Mouse (Mus musculus): Measurements from ENCODE around the gene Vamp2.

Gene Vamp2

DNA sequence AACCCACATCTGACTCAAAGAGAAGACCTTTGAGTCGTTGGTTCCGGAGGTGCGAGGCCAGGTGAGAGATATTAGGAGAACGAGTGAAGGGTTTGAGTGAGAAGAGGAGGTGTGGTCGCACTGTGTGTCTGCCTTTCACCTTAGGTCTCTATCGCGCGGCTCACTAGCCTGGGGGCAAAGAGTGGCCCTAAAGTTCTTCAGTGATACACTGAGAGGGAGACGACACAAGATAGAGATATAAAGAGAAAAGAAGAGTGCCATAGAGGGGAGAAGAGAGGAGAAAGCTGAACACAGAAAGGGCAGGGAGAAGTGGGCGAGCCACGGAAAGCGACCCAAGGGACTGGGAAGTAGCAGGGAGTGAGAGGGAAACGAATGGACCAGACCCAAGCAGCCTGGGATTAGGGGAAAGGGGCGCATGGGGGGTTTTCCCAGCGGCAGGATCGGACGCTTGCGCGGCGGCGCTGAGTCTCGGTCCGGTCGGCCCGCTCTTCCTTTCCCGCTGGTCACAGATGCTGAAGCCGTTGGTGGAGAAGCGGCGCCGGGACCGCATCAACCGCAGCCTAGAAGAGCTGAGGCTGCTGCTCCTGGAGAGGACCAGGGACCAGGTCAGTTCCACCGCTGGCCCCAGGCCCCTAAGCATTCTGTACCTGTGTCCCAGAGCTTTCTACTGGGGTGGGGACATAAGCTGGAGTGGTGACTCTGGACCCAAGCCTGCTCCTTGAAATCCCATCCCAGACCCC, 32.9 kb downstream of the Vamp2 start:
- ChIA-PET POLR2A (interaction anchor here (0.6 to 19.2 kb wide), 40 partner anchors 10 to 460 kb away, joined by 3 to 269 read pairs (median 6); partner anchors contain the start of genes Borcs6 (in 2 of the 4), Per1 (in 2 of the 4), Tmem107 (in 1 of the 4) and Trp53 (in 1 of the 4)), CTCF (interaction anchor here (0.6 to 3.1 kb wide), 13 partner anchors 10 to 702 kb away, joined by 3 to 14 read pairs (median 4); partner anchors contain the start of genes Borcs6 (in 1 of the 4) and Per1 (in 1 of the 4))

DNA sequence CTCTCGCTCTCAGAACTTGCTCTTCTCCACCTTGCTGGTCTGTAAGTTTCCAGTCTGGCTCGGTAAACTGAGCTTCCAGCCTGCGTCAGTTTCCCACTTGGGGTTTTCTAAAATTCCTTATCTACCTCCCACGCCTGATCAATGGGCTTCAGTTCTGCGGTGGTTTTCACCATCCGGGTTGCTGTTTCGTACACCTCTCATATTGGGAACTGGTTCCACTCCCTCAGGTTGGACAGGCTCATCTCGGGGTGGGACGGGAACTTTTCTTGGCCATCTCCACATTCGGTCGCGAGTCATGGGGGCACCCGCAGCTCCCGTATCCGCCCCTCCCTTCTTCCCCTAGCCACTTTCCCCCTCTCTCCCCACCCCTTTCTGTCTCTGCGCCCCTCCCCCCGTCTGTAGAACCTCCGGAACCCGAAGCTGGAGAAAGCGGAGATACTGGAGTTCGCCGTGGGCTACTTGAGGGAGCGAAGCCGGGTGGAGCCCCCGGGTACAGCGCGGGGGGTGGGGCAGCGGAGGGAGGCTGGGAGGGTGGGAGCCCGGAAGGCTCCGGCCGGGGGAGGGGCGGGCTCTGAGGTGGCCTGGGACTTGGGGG, 33.5 kb downstream of the Vamp2 start:
- ChIA-PET CTCF (interaction anchor here (0.6 to 3.1 kb wide), 17 partner anchors 8 to 701 kb away, joined by 3 to 14 read pairs (median 4); partner anchors contain the start of genes Borcs6 (in 1 of the 4) and Per1 (in 1 of the 4)), POLR2A (interaction anchor here (0.6 to 19.2 kb wide), 49 partner anchors 9 to 1746 kb away, joined by 3 to 269 read pairs (median 5); partner anchors contain the start of genes Borcs6 (in 2 of the 4), Per1 (in 2 of the 4), Tmem107 (in 1 of the 4) and Trp53 (in 1 of the 4))

DNA sequence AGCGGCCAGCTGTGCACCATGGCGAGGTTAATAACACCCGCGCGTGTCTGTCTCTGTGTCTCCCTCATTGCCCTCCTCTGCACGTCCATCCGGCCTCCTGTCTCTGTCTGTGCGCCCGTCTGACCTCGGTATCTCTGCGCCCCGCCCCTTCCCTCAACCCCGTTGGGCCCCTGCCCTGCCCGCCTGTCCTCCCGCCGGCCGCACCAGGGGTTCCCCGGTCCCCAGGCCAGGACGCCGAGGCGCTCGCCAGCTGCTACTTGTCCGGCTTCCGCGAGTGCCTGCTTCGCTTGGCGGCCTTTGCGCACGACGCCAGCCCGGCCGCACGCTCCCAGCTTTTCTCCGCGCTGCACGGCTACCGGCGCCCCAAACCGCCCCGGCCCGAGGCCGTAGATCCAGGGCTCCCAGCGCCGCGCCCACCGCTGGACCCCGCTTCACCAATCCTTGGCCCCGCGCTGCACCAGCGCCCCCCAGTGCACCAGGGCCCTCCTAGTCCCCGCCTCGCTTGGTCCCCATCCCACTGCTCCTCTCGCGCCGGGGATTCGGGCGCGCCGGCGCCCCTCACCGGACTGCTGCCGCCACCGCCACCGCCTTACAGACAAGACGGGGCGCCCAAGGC, 34.2 kb downstream of the Vamp2 start, which contains the start of gene 9130213A22Rik:
9130213A22Rik (minus strand) TSS at position 254 of the 616 bp plus-strand sequence.
- ChIA-PET CTCF (interaction anchor here (0.5 to 3.1 kb wide), 14 partner anchors 9 to 701 kb away, joined by 3 to 14 read pairs (median 4); partner anchors contain the start of gene Borcs6 (in 1 of the 4)), POLR2A (interaction anchor here (0.6 to 19.2 kb wide), 45 partner anchors 9 to 1746 kb away, joined by 3 to 269 read pairs (median 6); partner anchors contain the start of genes Borcs6 (in 2 of the 4), Per1 (in 2 of the 4), Tmem107 (in 1 of the 4) and Trp53 (in 1 of the 4))

DNA sequence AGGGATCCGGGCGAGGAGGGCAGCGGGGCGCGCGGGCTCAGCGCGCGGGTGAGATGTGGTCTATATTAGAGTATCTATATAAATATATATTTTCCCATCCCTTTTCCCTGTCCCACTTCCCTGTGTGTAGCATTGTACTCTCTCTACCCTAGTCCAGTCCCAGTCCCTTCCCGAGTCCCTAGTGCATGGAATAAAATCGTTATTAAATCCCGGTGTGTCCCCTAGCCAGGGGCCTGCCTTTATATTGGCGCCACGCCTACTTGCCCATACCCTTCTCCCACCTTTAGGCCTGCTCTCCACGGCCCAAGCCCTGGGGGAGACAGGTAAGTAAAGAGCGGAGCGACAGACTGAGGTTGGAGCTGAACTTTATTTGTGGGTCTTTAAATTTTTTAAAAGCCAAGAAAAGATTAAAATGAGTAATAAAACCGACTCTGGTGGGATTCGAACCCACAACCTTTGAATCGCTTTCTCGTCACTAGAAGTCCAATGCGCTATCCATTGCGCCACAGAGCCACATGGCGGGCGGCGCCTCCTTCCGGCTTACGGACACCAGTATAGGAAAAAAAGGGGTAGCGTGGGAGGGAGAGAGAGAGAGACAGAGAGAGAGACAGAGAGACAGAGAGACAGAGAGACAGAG, 34.9 kb downstream of the Vamp2 start:
- ChIA-PET CTCF (interaction anchor here (0.5 to 3.1 kb wide), 9 partner anchors 11 to 214 kb away, joined by 3 to 14 read pairs (median 4); no protein-coding TSS in a partner anchor), POLR2A (interaction anchor here (0.6 to 19.2 kb wide), 33 partner anchors 10 to 584 kb away, joined by 3 to 269 read pairs (median 9); partner anchors contain the start of genes Borcs6 (in 2 of the 4), Per1 (in 2 of the 4) and Vamp2 (in 1 of the 4))

DNA sequence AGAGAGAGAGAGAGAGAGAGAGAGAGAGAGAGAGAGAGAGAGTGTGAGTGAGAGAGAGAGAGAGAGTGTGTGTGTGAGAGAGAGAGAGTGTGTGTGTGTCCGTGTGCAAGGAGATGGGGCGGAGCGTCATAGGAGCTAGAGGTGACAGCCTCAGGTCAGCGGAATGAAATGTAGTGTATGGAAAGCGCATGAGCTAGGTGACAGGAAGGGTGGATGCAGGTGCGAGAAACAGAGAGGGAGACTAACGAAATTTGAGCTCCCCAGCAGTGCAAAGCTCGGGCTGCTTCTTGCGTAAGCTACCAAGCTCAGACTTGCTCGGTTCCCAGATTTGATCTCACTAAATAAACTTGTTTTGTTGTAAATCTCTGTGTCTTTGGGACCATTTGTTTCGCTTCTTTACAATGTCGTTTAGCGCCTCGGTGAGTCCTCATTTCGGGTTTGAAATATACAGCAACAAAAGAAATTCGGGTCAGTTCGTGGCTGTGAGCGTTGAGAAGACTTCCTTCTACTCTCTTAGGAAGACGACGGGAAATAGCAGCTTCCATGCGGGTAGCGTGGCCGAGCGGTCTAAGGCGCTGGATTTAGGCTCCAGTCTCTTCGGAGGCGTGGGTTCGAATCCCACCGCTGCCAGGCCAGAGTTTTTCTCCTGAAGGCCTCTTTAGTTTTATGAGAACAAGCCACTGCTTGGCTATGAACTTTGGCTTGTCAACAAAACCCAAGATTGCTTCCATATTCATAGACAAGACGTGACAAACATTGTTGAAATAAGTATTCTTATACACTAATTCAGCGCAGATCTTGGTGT, 35.6 kb downstream of the Vamp2 start:
- POLR2A ChIA-PET = interaction anchor here (0.5 to 19.2 kb wide), 33 partner anchors 10 to 583 kb away, joined by 3 to 269 read pairs (median 7); partner anchors contain the start of genes Borcs6 (in 3 of the 4), Per1 (in 2 of the 4) and Vamp2 (in 1 of the 4)
- CTCF ChIA-PET = interaction anchor here (0.5 to 3.1 kb wide), 11 partner anchors 10 to 215 kb away, joined by 3 to 14 read pairs (median 4); partner anchors contain the start of gene Per1 (in 1 of the 4)

DNA sequence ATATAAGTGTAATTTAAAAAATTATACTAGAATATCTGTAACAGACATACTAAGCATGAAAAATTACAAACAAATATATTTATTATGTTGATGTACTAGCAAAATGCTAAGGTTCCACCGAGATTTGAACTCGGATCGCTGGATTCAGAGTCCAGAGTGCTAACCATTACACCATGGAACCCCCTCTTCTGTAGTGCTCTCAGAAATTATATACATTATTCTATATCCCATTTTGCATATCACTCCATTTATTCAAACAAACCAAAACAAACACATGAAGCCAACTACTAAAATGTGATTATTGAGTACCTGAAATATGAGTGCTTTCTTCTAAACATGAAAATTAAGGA, 36.2 kb downstream of the Vamp2 start:
- POLR2A ChIA-PET = interaction anchor here (0.5 to 19.2 kb wide), 26 partner anchors 9 to 456 kb away, joined by 3 to 269 read pairs (median 6); partner anchors contain the start of genes Borcs6 (in 3 of the 4), Per1 (in 2 of the 4), Trp53 (in 1 of the 4) and Vamp2 (in 1 of the 4)

DNA sequence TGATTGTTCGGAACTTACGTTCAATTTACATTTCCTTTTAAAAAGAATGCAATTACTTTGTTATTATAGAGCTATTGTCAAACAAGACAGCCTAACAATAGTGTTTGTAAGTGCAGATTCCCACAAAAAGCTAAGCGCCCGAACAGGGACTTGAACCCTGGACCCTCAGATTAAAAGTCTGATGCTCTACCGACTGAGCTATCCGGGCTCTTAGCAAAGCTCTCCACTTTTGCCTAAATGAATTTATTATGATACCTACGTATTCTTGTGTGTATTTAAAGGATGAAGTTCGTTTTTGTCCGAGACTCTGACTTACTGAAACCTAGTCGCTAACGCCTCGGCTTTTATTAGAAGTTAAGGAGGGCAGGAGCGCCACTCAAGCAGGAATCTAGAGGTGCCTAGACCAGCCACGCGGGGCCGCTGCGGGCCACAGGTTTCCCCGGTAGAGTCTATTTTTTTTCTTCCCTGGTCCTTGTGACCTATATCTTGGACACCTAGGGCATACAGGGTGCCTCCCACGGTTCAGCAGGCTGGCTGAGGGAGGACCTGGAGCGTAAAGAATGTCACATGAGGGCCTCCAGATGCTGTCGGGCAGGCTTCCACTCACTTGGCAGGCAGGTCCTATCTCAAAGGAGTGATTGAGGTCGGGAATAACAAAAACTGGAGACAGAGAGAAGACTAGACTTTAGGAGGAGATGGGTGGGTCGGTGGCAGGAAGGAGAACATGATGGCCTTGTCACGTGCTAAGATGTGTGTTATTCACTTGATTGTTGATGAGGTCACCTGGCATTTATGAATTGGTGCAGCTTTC, 37.0 kb downstream of the Vamp2 start:
- ChIA-PET POLR2A (interaction anchor here (0.5 to 7.2 kb wide), 27 partner anchors 8 to 455 kb away, joined by 3 to 114 read pairs (median 6); partner anchors contain the start of genes Borcs6 (in 3 of the 4), Per1 (in 1 of the 4), Trp53 (in 1 of the 4) and Wrap53 (in 1 of the 4)), CTCF (interaction anchor here in 2 of 4 experiments (0.5 to 2.1 kb wide), 11 partner anchors 9 to 581 kb away, joined by 3 to 5 read pairs (median 3); partner anchors contain the start of gene Per1 (in 1 of the 2))

More for the DNA sequence above, 36.2 kb downstream of the Vamp2 start:
- CTCF ChIA-PET = interaction anchor here in 3 of 4 experiments (0.5 to 2.1 kb wide), 9 partner anchors 9 to 95 kb away, joined by 3 to 8 read pairs (median 4); partner anchors contain the start of gene Per1 (in 1 of the 3)

DNA sequence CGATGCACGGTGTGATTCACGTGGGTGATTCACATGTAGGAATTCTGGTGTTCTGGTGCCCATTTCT, 37.4 kb downstream of the Vamp2 start, which contains the start of gene Aloxe3:
Aloxe3 (plus strand) TSS at position 45 of the 67 bp plus-strand sequence.
- CTCF ChIA-PET = interaction anchor here in 2 of 4 experiments (0.6 to 1.3 kb wide), 6 partner anchors 8 to 581 kb away, joined by 3 to 5 read pairs (median 4); no protein-coding TSS in a partner anchor

DNA sequence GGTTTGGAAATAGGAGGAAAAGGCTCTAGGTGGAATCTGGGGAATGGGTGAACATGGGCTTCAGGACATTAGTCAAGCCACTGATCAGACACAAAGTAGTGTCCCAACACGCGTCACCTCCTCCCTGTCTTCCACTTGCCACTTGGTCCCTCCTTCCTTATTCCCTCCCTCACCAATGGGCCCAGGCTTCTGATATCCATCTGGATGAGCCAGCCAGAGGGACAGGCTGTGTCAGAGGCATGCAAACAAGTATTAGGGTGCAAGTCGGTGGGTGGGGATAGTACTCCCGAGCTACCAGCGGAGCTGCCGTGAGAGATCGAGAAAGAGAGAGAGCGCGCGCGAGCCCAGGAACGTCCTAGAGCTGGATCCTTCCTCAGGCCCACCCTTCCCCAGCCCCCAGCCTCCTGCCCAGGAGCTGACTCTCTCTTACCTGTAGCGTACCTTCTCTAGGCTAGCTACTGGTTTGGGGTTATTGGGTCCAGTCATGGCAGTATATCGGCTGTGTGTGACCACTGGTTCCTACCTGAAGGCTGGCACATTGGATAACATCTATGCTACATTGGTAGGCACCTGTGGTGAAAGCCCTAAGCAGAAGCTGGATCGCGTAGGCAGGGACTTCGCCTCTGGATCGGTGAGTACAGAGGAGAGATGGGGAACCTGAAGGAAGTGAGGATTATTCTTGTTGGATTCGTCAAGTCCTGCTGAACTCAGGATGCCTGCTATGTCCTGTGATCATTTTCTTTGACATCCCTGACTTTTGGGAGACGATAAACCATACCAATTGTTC, 37.8 kb downstream of the Vamp2 start:
- ChIA-PET CTCF (interaction anchor here in 2 of 4 experiments (0.7 to 1.3 kb wide), 6 partner anchors 8 to 59 kb away, joined by 3 to 5 read pairs (median 3); no protein-coding TSS in a partner anchor), POLR2A (interaction anchor here (1.1 to 7.2 kb wide), 13 partner anchors 8 to 454 kb away, joined by 3 to 114 read pairs (median 9); partner anchors contain the start of genes Borcs6 (in 1 of the 4), Trp53 (in 1 of the 4) and Wrap53 (in 1 of the 4))

More for the DNA sequence above, 37.4 kb downstream of the Vamp2 start, which contains the start of gene Aloxe3:
- POLR2A ChIA-PET = interaction anchor here (1.1 to 7.2 kb wide), 14 partner anchors 8 to 455 kb away, joined by 3 to 114 read pairs (median 10); partner anchors contain the start of genes Borcs6 (in 1 of the 4), Trp53 (in 1 of the 4) and Wrap53 (in 1 of the 4)

DNA sequence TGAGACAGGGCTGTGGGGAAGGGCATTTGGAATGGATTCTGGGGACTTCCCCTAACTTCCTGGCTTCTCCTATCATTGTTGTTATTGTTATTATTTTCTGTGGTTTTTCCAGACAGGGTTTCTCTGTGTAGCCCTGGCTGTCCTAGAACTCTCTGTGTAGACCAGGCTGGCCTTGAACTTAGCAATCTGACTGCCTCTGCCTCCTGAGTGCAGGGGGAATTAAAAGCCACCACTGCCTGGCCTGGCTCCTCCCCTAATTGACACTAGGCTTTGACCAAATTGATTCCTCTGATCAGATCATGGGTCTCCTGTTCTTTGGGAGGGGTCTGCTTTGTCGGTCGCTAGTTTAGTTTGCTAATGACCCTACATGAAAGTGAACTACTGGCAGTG, 38.4 kb downstream of the Vamp2 start:
- POLR2A ChIA-PET = interaction anchor here in 3 of 4 experiments (1.1 to 7.2 kb wide), 7 partner anchors 12 to 115 kb away, joined by 3 to 114 read pairs (median 10); no protein-coding TSS in a partner anchor

DNA sequence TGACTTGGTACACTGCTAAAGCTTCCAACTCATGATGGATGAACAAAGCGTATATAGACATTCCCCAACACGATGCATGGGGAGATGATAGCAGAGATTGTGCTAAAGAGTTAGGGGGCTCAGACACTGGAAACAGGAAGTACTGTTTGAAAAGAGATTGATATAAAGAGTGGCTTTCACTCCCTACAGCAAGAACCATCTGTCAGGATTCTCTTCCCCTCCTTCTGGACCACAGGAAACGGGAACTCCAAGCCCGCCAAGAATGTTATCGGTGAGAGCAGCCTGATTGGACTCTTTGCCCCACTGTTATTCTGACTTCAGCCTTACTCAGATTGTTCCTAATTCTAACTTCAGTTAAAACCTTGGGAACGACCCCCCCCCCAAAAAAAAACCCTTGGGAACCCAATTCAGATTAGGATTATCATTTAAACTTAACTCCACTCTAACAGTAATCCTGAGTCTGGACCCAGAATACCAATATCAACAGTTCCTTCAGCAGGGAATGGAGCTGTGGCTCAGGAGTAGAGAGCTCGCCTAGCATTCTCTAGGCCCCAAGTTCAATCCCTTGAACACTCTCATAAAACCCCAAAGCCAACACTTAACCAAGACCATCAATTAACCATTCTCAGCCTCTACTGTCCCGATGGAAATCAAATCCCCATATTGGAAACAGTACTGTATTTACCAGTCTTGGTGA, 40.3 kb downstream of the Vamp2 start:
- POLR2A ChIA-PET = interaction anchor here in 3 of 4 experiments (0.7 to 3.9 kb wide), 6 partner anchors 49 to 439 kb away, joined by 3 to 13 read pairs (median 4); partner anchors contain the start of genes Cntrob (in 1 of the 3) and Trappc1 (in 1 of the 3)
- CTCF ChIA-PET = interaction anchor here in 3 of 4 experiments (0.7 kb wide), 3 partner anchors 21 to 87 kb away, joined by 3 to 11 read pairs (median 4); no protein-coding TSS in a partner anchor

More for the DNA sequence above, 38.4 kb downstream of the Vamp2 start:
- CTCF ChIA-PET = interaction anchor here in 1 of 4 experiments (0.7 to 1.1 kb wide), 2 partner anchors 11 to 49 kb away, joined by 3 to 4 read pairs; no protein-coding TSS in a partner anchor

DNA sequence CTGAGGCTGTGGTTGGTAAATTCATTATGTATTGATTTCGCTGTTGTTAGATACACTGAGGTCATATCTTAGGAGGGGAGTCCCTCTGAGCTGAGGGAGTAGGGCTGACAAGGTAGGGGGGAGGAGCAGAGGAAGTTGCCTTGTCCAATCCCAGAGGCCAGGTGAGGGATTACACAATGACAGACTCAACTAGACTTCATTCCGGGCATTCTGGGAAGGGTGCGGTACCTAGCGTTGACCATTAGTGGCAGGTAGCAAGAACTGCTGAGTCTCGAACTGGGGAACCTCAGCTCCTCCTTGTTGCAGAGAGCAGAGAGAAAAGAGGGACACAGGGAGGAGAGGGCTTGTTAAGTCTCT, 45.3 kb downstream of the Vamp2 start:
- ChIA-PET CTCF (interaction anchor here in 3 of 4 experiments (0.5 to 2.0 kb wide), 30 partner anchors 8 to 1155 kb away, joined by 3 to 9 read pairs (median 3); partner anchors contain the start of genes 9130213A22Rik (in 1 of the 3), Alox12b (in 1 of the 3), Aloxe3 (in 1 of the 3) and Borcs6 (in 1 of the 3)), POLR2A (interaction anchor here in 3 of 4 experiments (0.6 to 2.9 kb wide), 39 partner anchors 9 to 1103 kb away, joined by 3 to 25 read pairs (median 4); partner anchors contain the start of genes 9130213A22Rik (in 2 of the 3), Trp53 (in 2 of the 3), Wrap53 (in 2 of the 3) and Aloxe3 (in 1 of the 3))

DNA sequence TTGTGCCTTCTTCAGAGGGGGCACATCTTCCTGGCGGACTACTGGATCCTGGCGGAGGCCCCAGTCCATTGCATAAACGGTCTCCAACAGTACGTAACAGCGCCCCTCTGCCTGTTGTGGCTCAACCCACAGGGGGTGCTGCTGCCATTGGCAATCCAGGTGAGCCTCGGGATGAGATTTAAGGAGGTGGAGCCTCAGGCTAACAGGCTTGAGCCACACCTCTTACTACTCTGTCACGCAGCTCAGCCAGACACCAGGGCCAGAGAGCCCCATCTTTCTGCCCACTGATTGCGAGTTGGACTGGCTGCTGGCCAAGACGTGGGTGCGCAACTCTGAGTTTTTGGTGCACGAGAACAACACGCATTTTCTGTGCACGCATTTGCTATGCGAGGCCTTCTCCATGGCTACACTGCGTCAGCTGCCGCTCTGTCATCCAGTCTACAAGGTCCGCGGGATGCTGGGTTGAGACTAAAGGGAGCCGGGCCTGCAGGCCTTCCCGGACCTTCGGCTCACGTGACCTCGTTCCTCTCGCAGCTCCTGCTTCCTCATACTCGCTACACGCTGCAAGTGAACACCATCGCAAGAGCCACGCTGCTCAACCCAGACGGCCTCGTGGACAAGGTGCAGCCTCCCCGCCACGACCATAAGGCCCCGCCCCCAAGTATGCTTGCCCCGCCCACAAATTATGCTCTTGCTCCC, 45.8 kb downstream of the Vamp2 start:
- POLR2A ChIA-PET = interaction anchor here in 3 of 4 experiments (0.6 to 2.9 kb wide), 37 partner anchors 8 to 1102 kb away, joined by 3 to 25 read pairs (median 4); partner anchors contain the start of genes 9130213A22Rik (in 2 of the 3), Trp53 (in 2 of the 3), Wrap53 (in 2 of the 3) and Aloxe3 (in 1 of the 3)

More for the DNA sequence above, 45.8 kb downstream of the Vamp2 start:
- CTCF ChIA-PET = interaction anchor here in 3 of 4 experiments (0.5 to 2.0 kb wide), 29 partner anchors 9 to 1156 kb away, joined by 3 to 9 read pairs (median 3); partner anchors contain the start of genes 9130213A22Rik (in 1 of the 3), Alox12b (in 1 of the 3), Aloxe3 (in 1 of the 3) and Borcs6 (in 1 of the 3)

All from embryonic stem cell, embryonic (primary cell).